Mouse (Mus musculus) testis, postnatal 14 days (tissue): ENCODE results near the gene Btbd35f6.
"Not testable (repeated sequence)": the region's sequence is repeated elsewhere in the genome, so short reads cannot be mapped to it uniquely, and the experiment has no call there.

ENCODE experiments used
- DNase-seq: peaks from one replicate; pipeline ENCODE4 v3.0.0; 2021; ENCODE audit warnings: low spot score

Gene Btbd35f6

GRCm38 (mm10) chrX:33956440-33956839 lies at the start of gene Btbd35f6:
Gene Btbd35f6 (minus strand): TSS chrX:33956540.
- not testable (repeated sequence) for DNase-seq

- DNase-seq, result not testable (repeated sequence)
These were observed 30.4 kb upstream of the Btbd35f6 start, which contains the start of gene Gm21870 for GRCm38 (mm10) chrX:33986716-33987115. Gene Gm21870 (minus strand): TSS chrX:33986816.

GRCm38 (mm10) chrX:33930216-33930615 lies 26.1 kb downstream of the Btbd35f6 start:
- not testable (repeated sequence) for DNase-seq

GRCm38 (mm10) chrX:33928225-33928624 lies 28.1 kb downstream of the Btbd35f6 start:
- DNase-seq, result not testable (repeated sequence)

- not testable (repeated sequence) for DNase-seq
These were observed 30.0 kb downstream of the Btbd35f6 start for GRCm38 (mm10) chrX:33926344-33926743.

- not testable (repeated sequence) for DNase-seq
These were observed 30.9 kb downstream of the Btbd35f6 start for GRCm38 (mm10) chrX:33925420-33925819.
